Mouse (Mus musculus) limb, embryonic 11.5 days (tissue): ENCODE measurements at regions not wholly inside any gene's neighbourhood (a gene's known extent, or its start where the extent isn't known, plus 50 kb on each side); places are given as distances from the start of the nearest gene placed in this dataset.

ENCODE experiments used
- ATAC-seq: fragments of 200-750 bp; cut with Nextera tagmentation; 2 replicates; pipeline ENCODE4 v1.8.0; 2017; ENCODE audit warnings: low read depth; ENCODE audit not compliant: insufficient number of reproducible peaks, low FRiP score, low TSS enrichment
- DNase-seq: peaks from one replicate; pipeline ENCODE4 v3.0.0-alpha.2; 2015; ENCODE audit warnings: low spot score
- H3K27ac ChIP-seq: fragments of 300-500 bp; sonication (generic); replicated peaks from 2 replicates; pipeline ENCODE4 v1.5.1; 2014; ENCODE audit warnings: low read depth, mild to moderate bottlenecking, low read length
- H3K27me3 ChIP-seq: fragments of 300-500 bp; sonication (generic); 2 replicates; pipeline ENCODE4 v1.6.1; 2014; ENCODE audit warnings: mild to moderate bottlenecking, low read length, mixed read lengths; ENCODE audit not compliant: control insufficient read depth, insufficient read depth
- H3K36me3 ChIP-seq: fragments of 300-500 bp; sonication (generic); 2 replicates; pipeline ENCODE4 v1.6.1; 2014; ENCODE audit warnings: mild to moderate bottlenecking, low read length, moderate library complexity, mixed read lengths; ENCODE audit not compliant: control insufficient read depth, insufficient read depth
- H3K4me1 ChIP-seq: fragments of 300-500 bp; sonication (generic); 2 replicates; pipeline ENCODE4 v1.6.1; 2014; ENCODE audit warnings: low read length, mixed read lengths; ENCODE audit not compliant: control insufficient read depth, insufficient read depth
- H3K4me2 ChIP-seq: fragments of 300-500 bp; sonication (generic); 2 replicates; pipeline ENCODE4 v1.6.1; 2014; ENCODE audit warnings: low read depth, mild to moderate bottlenecking, moderate library complexity; ENCODE audit not compliant: severe bottlenecking
- H3K4me3 ChIP-seq: fragments of 300-500 bp; sonication (generic); 2 replicates; pipeline ENCODE4 v1.5.1; 2014; ENCODE audit warnings: low read depth, low read length
- H3K9ac ChIP-seq: fragments of 300-500 bp; sonication (generic); 2 replicates; pipeline ENCODE4 v1.6.1; 2014; ENCODE audit warnings: mild to moderate bottlenecking, low read length
- H3K9me3 ChIP-seq: fragments of 300-500 bp; sonication (generic); 2 replicates; pipeline ENCODE4 v1.6.1; 2016; ENCODE audit warnings: low read length; ENCODE audit not compliant: control insufficient read depth
- WGBS: fragments of 180-500 bp; shearing (Covaris S2); extraction: QIAGEN DNeasy Blood & Tissue Kit; methylation state at CpG from one replicate; pipeline ENCODE4 v1.1.7; 2014; 5-methylcytosine and 5-hydroxymethylcytosine counted together

- ATAC-seq, result no peak
Observed at GRCm38 (mm10) chr3:139866329-139866728, 660.8 kb downstream of the Stpg2 start.

GRCm38 (mm10) chr3:139867030-139867429, 661.5 kb downstream of the Stpg2 start:
- H3K4me3 ChIP-seq, result no peak overlapping the region
- no peak overlapping the region for H3K27ac ChIP-seq
- DNase-seq (no peak), ATAC-seq (no peak)
- H3K9ac ChIP-seq, result no peak overlapping the region
- 84% methylated on average over 4 of the region's 4 CpGs for WGBS
- no peaks in the 10 kb centered on the region for H3K36me3 ChIP-seq
- no peaks in the 10 kb centered on the region for H3K9me3 ChIP-seq
- no peaks in the 10 kb centered on the region for H3K27me3 ChIP-seq
- no peak overlapping the region for H3K4me2 ChIP-seq
- no peaks in the 10 kb centered on the region for H3K4me1 ChIP-seq

More at GRCm38 (mm10) chr3:139866329-139866728, 660.8 kb downstream of the Stpg2 start:
- Histone ChIP-seq H3K4me3 (no peak overlapping the region), H3K27me3 (no peaks in the 10 kb centered on the region), H3K4me2 (no peak overlapping the region), H3K27ac (no peak overlapping the region), H3K9me3 (no peaks in the 10 kb centered on the region), H3K4me1 (peaks cover 3% of the 10 kb centered on the region; the same call in 1 of the 2 replicates), H3K9ac (no peak overlapping the region), H3K36me3 (no peaks in the 10 kb centered on the region)
- no peak for DNase-seq

GRCm38 (mm10) chr3:139867499-139867898, 662.0 kb downstream of the Stpg2 start:
- Histone ChIP-seq H3K4me3 (no peak overlapping the region), H3K27ac (no peak overlapping the region), H3K4me1 (no peaks in the 10 kb centered on the region), H3K9ac (no peak overlapping the region), H3K9me3 (no peaks in the 10 kb centered on the region), H3K36me3 (no peaks in the 10 kb centered on the region), H3K4me2 (no peak overlapping the region), H3K27me3 (no peaks in the 10 kb centered on the region)
- DNase-seq, result no peak
- WGBS, result 78% methylated on average over 3 of the region's 3 CpGs
- ATAC-seq, result no peak

DNA sequence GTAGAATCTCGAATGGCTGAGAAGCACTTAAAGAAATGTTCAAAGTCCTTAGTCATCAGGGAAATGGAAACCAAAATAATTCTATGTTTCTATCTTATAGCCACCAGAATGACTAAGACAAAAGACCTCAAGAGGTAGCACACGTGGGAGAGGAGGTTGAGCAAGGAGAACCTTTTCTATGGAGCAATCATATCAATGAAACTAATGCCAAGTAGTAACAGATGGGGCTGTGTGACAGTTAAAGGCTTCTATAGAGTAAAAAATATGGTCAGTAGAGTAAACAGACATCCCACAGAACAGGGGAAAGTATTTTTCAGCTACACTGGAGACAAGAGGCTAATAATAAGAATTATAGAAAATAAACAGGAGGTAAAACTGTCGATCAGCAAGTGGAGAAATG, 664.3 kb downstream of the Stpg2 start:
- no peaks in the 10 kb centered on the region for H3K9me3 ChIP-seq
- DNase-seq (no peak), ATAC-seq (no peak)
- H3K27ac ChIP-seq, result no peak overlapping the region
- no peak overlapping the region for H3K4me3 ChIP-seq
- no peak overlapping the region for H3K9ac ChIP-seq
- no peaks in the 10 kb centered on the region for H3K27me3 ChIP-seq
- H3K4me1 ChIP-seq, result no peaks in the 10 kb centered on the region
- H3K4me2 ChIP-seq, result no peak overlapping the region
- H3K36me3 ChIP-seq, result no peaks in the 10 kb centered on the region
- 92% methylated on average over 3 of the region's 3 CpGs for WGBS

DNA sequence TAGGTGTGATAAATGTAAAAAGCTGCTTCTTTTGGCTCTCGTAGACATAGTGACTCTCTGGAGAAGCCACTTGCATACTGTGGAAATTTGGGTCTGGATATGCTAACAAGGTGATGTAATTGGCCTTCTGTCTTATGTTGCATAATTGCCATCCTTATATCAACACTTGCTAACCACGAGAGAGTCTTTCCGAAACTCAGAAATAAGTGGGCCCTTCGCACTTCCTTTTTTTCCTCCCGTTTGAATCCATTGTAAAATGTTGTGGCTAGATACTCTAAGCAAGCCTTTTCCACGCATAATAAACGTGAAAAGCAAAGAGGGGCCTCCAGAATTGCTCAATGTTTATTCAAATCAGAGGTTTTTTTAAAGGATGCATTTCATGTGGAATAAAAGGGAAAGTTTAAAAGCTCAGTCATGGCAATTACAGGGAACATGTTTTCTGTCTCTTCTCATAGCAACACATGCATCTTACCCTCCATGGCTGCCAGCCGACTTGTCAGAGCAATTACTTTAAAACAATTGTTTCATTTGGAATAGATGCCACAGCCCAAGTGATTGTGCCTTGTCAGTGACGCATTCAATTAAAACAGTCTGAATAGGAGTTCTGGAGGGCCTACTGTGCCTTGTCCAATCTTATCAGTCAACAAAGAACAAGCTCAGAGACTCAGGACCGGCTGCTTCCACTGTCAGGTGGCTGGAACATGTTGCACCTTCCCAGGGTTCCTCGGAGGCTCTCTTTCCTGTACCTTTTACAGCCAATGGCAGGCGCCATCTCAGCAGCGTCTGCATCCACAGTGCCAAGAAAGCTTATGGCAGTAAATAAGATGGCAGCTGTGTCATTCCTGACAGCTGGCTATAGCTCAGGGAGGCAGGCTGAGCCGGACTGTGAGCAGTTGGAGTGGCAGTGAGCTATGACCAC, 680.7 kb downstream of the Stpg2 start:
- H3K36me3 ChIP-seq, result no peaks in the 10 kb centered on the region
- 83% methylated on average over 14 of the region's 14 CpGs for WGBS
- DNase-seq (no peak), ATAC-seq (no peak)
- no peak overlapping the region for H3K4me3 ChIP-seq
- H3K9me3 ChIP-seq, result no peaks in the 10 kb centered on the region
- H3K4me2 ChIP-seq, result no peak overlapping the region
- no peaks in the 10 kb centered on the region for H3K4me1 ChIP-seq
- H3K9ac ChIP-seq, result no peak overlapping the region
- no peaks in the 10 kb centered on the region for H3K27me3 ChIP-seq
- no peak overlapping the region for H3K27ac ChIP-seq

- no peak overlapping the region for H3K9ac ChIP-seq
- H3K27ac ChIP-seq, result no peak overlapping the region
- H3K4me2 ChIP-seq, result no peak overlapping the region
- DNase-seq (no peak), ATAC-seq (no peak)
- H3K27me3 ChIP-seq, result no peaks in the 10 kb centered on the region
- no peaks in the 10 kb centered on the region for H3K9me3 ChIP-seq
- H3K36me3 ChIP-seq, result no peaks in the 10 kb centered on the region
- 91% methylated on average over 5 of the region's 5 CpGs for WGBS
- no peaks in the 10 kb centered on the region for H3K4me1 ChIP-seq
- H3K4me3 ChIP-seq, result no peak overlapping the region
Observed at GRCm38 (mm10) chr3:139887265-139887664, 681.8 kb downstream of the Stpg2 start.

DNA sequence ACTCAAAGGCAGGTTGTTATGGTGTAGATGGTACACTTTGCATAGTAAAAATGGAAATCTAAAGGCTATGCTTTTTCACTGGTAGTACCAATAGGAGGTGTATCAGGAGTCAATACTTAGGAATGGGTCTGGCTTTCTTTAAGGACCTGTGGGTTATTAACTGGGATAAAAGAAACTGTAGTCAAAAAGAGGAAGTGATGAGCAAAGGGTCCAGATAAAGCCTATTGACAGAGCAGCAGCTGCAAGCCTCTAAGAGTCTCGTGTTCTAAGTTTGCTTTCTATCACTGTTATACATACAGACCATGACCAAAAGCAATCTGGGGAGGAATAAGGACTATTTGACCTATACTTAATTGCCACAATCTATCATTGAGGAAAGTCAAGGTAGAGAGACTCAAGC, 683.0 kb downstream of the Stpg2 start:
- Histone ChIP-seq H3K4me3 (no peak overlapping the region), H3K9ac (no peak overlapping the region), H3K27ac (no peak overlapping the region), H3K9me3 (no peaks in the 10 kb centered on the region), H3K4me2 (no peak overlapping the region), H3K27me3 (no peaks in the 10 kb centered on the region), H3K4me1 (no peaks in the 10 kb centered on the region), H3K36me3 (no peaks in the 10 kb centered on the region)
- DNase-seq, result no peak
- no peak for ATAC-seq
- WGBS, result 68% methylated on average over 1 of the region's 1 CpGs

- Histone ChIP-seq H3K27me3 (no peaks in the 10 kb centered on the region), H3K9ac (no peak overlapping the region), H3K36me3 (no peaks in the 10 kb centered on the region), H3K4me2 (no peak overlapping the region), H3K27ac (no peak overlapping the region), H3K4me1 (no peaks in the 10 kb centered on the region), H3K4me3 (no peak overlapping the region), H3K9me3 (no peaks in the 10 kb centered on the region)
- ATAC-seq, result no peak
- WGBS, result 68% methylated on average over 2 of the region's 2 CpGs
- no peak for DNase-seq
Observed at GRCm38 (mm10) chr3:139890186-139890585, 684.7 kb downstream of the Stpg2 start.

GRCm38 (mm10) chr3:139897894-139898293, 692.4 kb downstream of the Stpg2 start:
- Histone ChIP-seq H3K27ac (no peak overlapping the region), H3K9me3 (no peaks in the 10 kb centered on the region), H3K9ac (no peak overlapping the region), H3K4me1 (no peaks in the 10 kb centered on the region), H3K4me3 (no peak overlapping the region), H3K4me2 (no peak overlapping the region), H3K27me3 (no peaks in the 10 kb centered on the region), H3K36me3 (no peaks in the 10 kb centered on the region)
- no peak for DNase-seq
- 85% methylated on average over 5 of the region's 5 CpGs for WGBS
- no peak for ATAC-seq
